Mouse (Mus musculus): ENCODE data around the gene Dusp1.
A peak's percentile ranks its signal among the peaks of the same experiment; 100 is the strongest.

Gene Dusp1

GRCm38 (mm10) chr17:26561290-26561640 is 663 bp downstream of the Dusp1 start, which contains the start of gene Ergic1:
Gene Ergic1 (plus strand): TSS chr17:26561489.
- peak; percentile 46 for DNase-seq (ENCODE audit: low spot score)

- DNase-seq (ENCODE audit: low spot score): peak; percentile 37
Observed at GRCm38 (mm10) chr17:26560526-26561289, 1.2 kb downstream of the Dusp1 start.

GRCm38 (mm10) chr17:26553033-26553432 is 8.9 kb downstream of the Dusp1 start:
- DNase-seq (ENCODE audit: low spot score): no peak

- DNase-seq (ENCODE audit: low spot score): no peak
Observed at GRCm38 (mm10) chr17:26551104-26551503, 10.8 kb downstream of the Dusp1 start.

- DNase-seq (ENCODE audit: low spot score): no peak
Observed at GRCm38 (mm10) chr17:26549148-26549809, 12.6 kb downstream of the Dusp1 start.

- DNase-seq (ENCODE audit: low spot score): no peak
Observed at GRCm38 (mm10) chr17:26548566-26548965, 13.4 kb downstream of the Dusp1 start.

- DNase-seq (ENCODE audit: low spot score): no peak
Observed at GRCm38 (mm10) chr17:26547771-26548170, 14.2 kb downstream of the Dusp1 start.

GRCm38 (mm10) chr17:26544319-26544963 is 17.5 kb downstream of the Dusp1 start:
- DNase-seq (ENCODE audit: low spot score): no peak

GRCm38 (mm10) chr17:26540083-26540482 is 21.8 kb downstream of the Dusp1 start:
- no peak for DNase-seq (ENCODE audit: low spot score)

- peak; percentile 75 for DNase-seq (ENCODE audit: low spot score)
Observed at GRCm38 (mm10) chr17:26537722-26538471, 24.0 kb downstream of the Dusp1 start.

- DNase-seq (ENCODE audit: low spot score): no peak
Observed at GRCm38 (mm10) chr17:26535251-26536136, 26.4 kb downstream of the Dusp1 start.

- peak; percentile 68 for DNase-seq (ENCODE audit: low spot score)
Observed at GRCm38 (mm10) chr17:26534695-26535094, 27.2 kb downstream of the Dusp1 start.

GRCm38 (mm10) chr17:26533871-26534372 is 28.0 kb downstream of the Dusp1 start:
- peak; percentile 42 for DNase-seq (ENCODE audit: low spot score)

GRCm38 (mm10) chr17:26532476-26533045 is 29.4 kb downstream of the Dusp1 start:
- DNase-seq (ENCODE audit: low spot score): no peak

- no peak for DNase-seq (ENCODE audit: low spot score)
Observed at GRCm38 (mm10) chr17:26531395-26532027, 30.4 kb downstream of the Dusp1 start.

- DNase-seq (ENCODE audit: low spot score): no peak
Observed at GRCm38 (mm10) chr17:26530590-26531081, 31.3 kb downstream of the Dusp1 start.

- no peak for DNase-seq (ENCODE audit: low spot score)
Observed at GRCm38 (mm10) chr17:26529791-26530241, 32.1 kb downstream of the Dusp1 start.

GRCm38 (mm10) chr17:26528751-26529150 is 33.2 kb downstream of the Dusp1 start:
- no peak for DNase-seq (ENCODE audit: low spot score)

GRCm38 (mm10) chr17:26527291-26527690 is 34.6 kb downstream of the Dusp1 start:
- no peak for DNase-seq (ENCODE audit: low spot score)

- no peak for DNase-seq (ENCODE audit: low spot score)
Observed at GRCm38 (mm10) chr17:26525316-26525715, 36.6 kb downstream of the Dusp1 start.
